Mouse (Mus musculus) erythroblast, adult 5-6 weeks (primary cell): Measurements from ENCODE around the gene Btg2. TPM values are rescaled to one million over a fixed set of nuclear protein-coding genes. Genes with fewer than 3 reads are reported as not detected.
A peak's percentile ranks its signal among the peaks of the same experiment; 100 is the strongest.

Source experiments
- ATAC-seq: replicated peaks from 2 replicates; pipeline ENCODE4 v1.8.0; 2016; ENCODE audit warnings: moderate number of reproducible peaks, mild to moderate bottlenecking, moderate TSS enrichment, inconsistent platforms; ENCODE audit not compliant: poor library complexity, low FRiP score, severe bottlenecking
- total RNA-seq, 2 experiments: library from RNA; stranded (forward) in 1 of 2; stranded (reverse) in 1 of 2; fragments of 150-400 nt in 1 of 2; fragments of 200-764, 138-1000 nt in 1 of 2; gene quantifications; 2 replicates each; pipeline versions ENCODE4 v1.2.3 to v1.2.4; 2015 to 2017; ENCODE audit warnings: low replicate concordance in 2 of 2

Gene Btg2
- total RNA-seq, 2 experiments from 2014 or later: 173 to 411 TPM

DNA sequence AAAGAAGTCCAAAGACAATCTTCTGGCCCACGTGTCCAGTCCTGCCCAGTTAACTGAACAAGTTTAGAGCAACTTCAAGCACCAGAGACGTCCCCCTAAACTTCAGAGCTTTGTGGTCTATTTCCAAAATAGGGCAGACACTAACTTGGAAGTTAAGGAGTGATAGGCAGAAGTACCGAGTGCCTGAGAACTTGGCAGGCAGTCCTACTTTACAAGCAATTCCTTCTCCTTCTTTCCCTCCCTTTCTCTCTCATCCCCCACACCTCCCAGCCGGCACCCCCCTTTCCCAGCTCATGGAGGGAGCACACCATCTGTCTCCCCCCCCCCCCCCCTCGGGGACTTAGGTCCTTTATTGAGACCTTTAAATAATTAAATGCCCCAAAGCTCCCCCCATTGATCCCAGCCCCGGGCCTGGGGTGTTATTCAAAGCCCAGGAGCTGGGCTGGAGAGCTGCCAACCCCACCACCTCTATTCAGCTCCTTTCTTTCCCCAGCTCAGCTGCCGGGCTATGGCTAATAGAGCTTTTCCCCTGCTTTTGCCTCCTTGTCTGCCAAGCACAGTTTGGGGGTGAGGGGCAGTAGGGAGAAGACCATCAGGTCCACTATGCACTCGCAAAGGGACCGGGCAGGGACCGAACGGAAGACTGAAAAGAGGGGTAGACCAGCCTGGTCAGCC is 16.4 kb downstream of the Btg2 start:
- ATAC-seq: no peak

DNA sequence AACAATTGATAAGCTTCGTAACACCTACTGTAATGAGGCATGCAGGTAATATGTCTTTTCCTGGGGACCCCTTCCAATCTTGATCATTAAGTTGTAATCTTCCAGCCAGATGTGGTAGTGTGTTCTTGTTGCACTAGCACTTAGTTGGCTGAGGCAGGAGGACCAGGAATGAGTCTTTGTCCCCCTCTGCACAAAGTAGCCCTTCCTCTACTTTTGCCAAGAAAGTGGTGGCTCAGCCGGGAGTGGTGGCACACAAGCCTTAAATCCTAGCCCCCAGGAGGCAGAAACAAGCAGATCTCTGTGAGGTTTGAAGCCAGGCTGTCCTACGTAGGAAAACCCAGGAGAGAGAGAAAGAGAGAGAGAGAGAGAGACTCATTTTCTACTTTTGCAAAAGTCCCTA is 17.0 kb downstream of the Btg2 start:
- no peak for ATAC-seq

- peak; percentile 91 for ATAC-seq
These were observed 17.9 kb downstream of the Btg2 start for GRCm38 (mm10) chr1:134060849-134061569.

DNA sequence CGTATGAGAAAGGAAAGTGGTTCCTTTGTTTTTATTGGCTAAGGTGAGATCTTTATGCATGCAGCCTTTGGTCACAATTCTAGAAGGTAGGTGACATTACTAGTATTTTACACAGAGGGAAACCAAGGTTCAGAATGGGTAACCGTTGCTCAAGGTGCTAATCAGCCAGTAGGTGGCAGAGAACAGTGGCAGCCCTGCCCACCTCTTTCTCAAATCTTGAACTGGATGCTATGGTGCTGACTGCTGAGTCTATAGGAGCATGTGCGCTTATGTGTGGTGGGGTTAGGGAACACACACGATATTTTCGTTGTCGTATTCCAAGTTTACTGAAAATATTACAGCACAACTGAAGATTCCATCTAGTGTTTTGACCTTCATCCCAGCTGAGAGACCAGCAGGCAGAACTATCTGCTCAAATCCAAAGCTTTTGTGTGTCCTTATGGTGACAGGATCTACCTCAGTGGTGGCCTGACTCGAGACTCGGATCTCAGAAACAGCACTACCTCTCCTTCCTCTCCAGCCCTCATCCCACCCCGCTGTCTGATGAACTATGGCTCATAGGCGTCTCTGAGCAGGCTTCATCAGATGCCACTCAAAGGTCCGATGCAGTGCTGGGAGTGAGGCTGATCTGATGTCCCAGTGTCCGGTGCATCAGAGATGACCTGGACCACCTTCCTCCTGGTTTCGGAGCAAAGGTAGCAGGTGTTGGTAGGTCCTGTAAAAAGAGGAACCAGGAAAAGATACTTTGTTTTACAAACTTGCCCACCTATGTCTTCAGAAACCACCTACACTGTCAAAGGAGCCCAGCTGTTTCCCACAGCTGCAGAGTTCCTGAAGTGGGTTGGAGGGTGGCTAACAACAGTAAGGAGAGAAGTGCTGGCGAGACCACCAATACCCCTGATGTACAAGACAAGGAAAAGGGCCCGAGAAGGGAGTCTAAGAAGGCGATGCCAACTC is 18.9 kb downstream of the Btg2 start:
- peak; percentile 65 for ATAC-seq

DNA sequence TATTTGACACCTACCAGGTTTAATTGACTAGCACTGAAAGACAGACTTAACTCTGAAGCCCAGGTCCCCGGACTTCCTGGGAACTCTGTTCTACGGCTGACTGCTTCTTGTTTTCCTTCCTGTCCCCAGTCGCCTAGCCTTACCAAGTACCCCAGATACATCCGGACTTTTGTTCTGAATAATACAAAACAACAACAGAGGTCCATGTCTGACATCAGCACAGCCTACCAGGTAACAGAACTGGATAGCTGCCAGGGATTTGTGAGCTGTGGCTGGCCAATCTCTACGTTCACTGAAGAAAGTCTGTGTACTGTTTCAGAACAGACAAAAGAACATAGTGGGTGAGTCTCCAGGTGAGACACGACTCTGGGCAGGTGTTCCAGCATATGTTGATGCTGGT is 20.1 kb downstream of the Btg2 start:
- no peak for ATAC-seq

DNA sequence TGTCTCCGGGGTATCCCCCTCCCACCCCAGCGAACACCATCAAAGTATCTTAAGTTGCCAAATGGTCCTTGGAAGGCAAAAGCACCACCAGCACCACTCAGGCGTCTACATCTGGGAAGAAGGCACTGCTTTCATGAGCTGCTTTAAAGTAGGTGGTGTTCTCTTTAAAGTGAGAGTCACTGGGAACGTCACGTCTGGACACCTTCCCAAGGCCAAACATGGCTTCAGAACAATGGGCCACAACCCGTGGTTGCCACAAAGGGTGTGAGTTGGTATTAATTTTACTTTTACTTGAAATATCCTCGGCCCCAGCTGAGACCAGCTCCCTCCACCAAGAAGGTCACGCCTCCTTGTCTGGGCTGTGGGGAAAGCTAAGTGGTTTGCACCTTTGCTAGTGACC is 21.2 kb downstream of the Btg2 start:
- no peak for ATAC-seq

DNA sequence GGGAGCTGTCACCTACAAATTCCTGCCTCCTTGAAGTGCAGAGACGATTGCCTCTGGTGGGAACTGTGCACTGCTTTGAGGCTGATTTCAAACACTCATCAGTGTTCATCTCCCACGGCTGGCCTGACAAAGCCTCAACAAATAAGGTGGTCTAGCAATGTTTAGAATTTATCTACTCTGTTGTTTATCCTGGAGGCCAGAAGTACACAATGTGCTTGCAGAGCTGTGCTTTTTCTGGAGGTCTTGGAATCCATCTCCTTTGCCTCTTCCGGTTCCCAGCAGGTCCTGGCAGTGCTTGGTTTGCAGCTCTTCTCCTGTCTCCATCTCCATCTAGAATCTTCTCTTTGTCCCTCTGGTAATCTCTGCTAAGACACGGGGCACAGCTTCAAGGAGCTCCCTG is 22.6 kb downstream of the Btg2 start:
- no peak for ATAC-seq

DNA sequence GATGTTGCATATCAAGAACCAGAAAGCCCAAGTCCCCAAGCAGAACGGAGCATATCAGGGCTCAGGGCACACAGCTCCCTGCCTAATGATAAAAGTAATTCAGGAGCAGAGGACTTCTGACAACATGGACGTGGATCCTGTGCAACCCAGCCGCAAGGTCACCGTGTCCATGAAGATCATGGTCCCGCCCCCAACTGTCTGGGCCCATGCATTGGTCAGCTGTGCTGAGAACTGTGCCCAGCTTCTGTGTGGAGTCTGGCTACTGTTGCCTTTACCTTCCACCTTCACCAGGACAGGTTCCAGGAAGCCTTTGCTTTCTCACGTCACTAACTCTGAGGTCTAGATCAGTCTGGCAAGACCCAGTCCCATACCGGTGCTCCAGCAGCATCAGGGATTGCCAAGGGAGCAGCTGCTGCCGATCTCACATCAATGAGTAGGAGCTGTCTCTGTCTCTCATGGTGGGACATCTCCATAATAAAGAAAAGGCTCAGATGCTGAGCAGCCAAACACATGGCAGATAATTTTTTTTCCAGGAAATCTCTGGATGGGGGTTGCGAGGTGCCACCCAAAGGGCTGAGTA is 23.2 kb downstream of the Btg2 start:
- ATAC-seq: no peak

DNA sequence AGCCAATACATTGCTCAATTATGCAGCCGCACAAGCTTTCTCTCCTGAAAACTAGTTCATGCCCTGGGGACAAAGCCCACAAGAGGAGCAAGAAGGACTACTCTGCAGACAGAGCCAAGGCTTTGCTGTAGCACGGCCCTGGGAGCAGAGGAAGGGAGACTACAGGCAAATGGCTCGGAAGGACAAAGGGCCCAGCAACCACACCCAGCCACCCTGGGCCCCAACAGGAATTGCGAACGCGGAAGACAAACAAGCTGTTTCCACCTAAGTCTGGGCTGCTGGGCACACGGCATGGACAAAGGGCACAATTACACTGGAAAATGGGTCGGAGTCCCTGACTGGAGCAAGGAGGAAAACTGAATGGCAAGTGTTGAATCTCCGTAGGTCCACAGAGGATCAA is 23.9 kb downstream of the Btg2 start:
- no peak for ATAC-seq

GRCm38 (mm10) chr1:134053207-134053606 is 25.7 kb downstream of the Btg2 start:
- peak; percentile 88 for ATAC-seq

DNA sequence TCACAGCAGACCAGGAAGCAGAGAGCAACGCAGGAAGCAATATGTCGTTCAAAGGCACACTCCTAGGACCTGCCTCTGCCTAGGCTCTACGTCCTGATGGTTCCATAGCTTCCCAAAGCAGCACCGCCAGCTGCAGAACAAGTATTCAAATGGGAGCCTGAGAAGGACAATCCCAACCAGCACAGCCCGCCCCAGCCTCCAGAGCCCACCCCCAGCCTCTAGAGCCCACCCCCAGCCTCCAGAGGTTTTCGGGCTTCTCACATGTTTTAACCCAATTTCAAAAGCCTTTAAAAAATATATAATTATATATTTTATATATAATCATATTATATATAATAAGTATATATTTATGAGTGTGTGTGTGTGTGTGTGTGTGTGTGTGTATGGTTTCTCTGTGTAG is 29.4 kb downstream of the Btg2 start:
- no peak for ATAC-seq

DNA sequence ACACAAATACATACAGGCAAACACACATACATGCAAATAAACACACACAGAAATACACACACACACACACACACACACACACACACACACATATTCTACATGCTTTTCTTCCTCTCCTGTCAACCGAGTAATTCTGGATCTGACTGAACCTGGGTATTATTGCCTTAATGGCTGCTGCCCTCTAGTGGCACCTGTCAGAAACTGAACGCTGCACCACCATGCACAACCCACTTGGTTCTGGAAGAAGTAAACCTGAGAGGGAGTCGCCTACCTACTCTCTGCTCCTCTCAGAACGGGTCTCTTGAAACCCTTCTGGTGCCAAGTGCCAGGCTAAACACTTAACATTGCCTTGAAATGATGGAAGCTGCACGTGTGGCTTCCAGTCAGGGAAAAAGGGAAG is 30.2 kb downstream of the Btg2 start:
- peak; percentile 73 for ATAC-seq

- ATAC-seq: no peak
These were observed 31.5 kb downstream of the Btg2 start for GRCm38 (mm10) chr1:134047431-134047830.

DNA sequence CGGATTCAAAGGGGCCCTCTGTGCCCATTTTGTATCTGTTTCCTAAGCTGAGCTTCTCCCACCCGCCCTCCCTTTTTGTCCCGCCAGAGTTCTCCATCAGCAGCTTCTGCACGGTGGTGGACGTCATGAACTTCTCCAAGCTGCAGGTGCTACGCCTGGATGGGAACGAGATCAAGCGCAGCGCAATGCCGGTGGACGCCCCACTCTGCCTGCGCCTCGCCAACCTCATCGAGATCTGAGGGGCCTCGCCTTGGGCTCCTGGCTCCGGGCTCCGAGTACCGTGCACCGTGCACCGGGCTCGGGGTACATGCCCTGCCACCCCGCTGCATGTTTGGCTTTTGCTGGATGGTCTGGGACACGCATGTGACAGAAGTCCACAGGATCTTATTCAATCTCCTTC is 32.5 kb downstream of the Btg2 start:
- no peak for ATAC-seq

- no peak for ATAC-seq
These were observed 32.9 kb downstream of the Btg2 start for GRCm38 (mm10) chr1:134045971-134046370.

- ATAC-seq: no peak
These were observed 34.1 kb downstream of the Btg2 start for GRCm38 (mm10) chr1:134044805-134045204.

DNA sequence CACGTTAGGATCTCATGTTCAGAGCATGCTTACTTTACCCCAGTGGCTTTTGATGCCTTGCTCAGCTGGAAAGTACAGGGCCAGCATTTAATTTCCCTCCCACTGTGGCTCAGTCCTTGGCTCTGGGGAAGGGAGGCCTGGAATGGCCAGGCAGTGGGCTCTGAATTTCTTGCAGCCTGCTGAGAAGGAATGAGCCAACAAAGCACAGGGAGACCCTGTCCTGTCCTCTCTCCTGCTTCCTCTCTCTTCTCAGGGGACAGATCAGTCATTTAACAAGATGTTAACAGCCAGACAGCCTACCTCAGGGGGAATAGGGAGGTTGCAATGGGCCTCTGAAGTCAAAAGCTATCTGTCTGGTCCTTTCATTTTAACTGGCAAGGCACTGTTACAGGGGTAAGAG is 36.6 kb downstream of the Btg2 start:
- no peak for ATAC-seq

- no peak for ATAC-seq
These were observed 37.0 kb downstream of the Btg2 start for GRCm38 (mm10) chr1:134041900-134042299.

DNA sequence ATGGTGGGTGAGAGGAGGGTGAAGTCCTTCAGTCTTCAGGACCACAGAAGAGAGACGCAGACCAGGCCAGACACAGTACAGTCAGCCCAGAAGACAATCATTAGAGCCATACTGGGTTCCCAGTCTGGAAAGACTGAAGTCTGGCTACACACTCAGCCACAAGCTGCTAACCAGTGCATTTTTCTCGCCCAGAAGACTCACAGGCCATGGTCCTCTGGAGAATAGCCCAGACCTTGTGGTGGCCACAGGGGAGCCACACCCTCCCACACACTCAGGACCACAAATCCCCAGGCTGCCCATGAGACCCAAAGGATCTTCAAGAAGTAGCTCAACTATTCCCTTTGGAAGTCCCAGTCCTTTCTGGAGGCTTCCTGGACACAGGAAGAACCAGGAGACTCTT is 39.6 kb downstream of the Btg2 start:
- ATAC-seq: no peak

DNA sequence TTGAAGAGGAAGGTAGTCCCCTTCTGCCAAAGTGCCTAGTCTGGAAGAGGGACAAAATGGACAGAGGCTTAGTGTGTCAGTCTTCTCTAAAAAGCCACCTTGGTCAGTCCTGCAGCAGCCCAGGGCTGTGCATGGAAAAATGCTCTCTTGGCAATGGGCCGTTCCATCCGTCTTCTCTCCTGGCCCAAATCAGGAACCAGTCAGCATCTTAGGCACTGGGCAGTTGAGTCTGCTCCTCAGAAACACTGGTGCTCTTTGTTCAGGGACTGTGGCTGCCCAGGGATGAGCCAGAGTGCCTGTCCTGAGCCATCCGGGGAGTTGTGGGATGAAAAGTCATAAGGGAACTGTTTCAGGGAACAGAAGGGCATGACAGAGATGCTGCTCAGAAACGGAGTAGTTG is 40.6 kb downstream of the Btg2 start:
- ATAC-seq: no peak
